Mouse (Mus musculus) kidney, embryonic 15.5 days (tissue): ENCODE measurements around the gene Tfb2m. TPM values are rescaled to one million over a fixed set of nuclear protein-coding genes. Genes with fewer than 3 reads are reported as not detected.

Source experiments
- ATAC-seq: fragments of 200-750 bp; cut with Nextera tagmentation; replicated peaks from 2 replicates; pipeline ENCODE4 v1.8.0; 2017; ENCODE audit warnings: moderate TSS enrichment; ENCODE audit not compliant: low FRiP score
- H3K27ac ChIP-seq: fragments of 300-500 bp; sonication (generic); 2 replicates; pipeline ENCODE4 v1.5.1; 2015; ENCODE audit warnings: mild to moderate bottlenecking, inconsistent platforms
- H3K27me3 ChIP-seq: fragments of 300-500 bp; sonication (generic); 2 replicates; pipeline ENCODE4 v1.6.1; 2015; ENCODE audit warnings: inconsistent platforms
- H3K36me3 ChIP-seq: fragments of 300-500 bp; sonication (generic); 2 replicates; pipeline ENCODE4 v1.6.1; 2015; ENCODE audit warnings: inconsistent platforms
- H3K4me1 ChIP-seq: fragments of 300-500 bp; sonication (generic); 2 replicates; pipeline ENCODE4 v1.6.1; 2015; ENCODE audit warnings: inconsistent platforms
- H3K4me2 ChIP-seq: fragments of 300-500 bp; sonication (generic); 2 replicates; pipeline ENCODE4 v1.6.1; 2015; ENCODE audit warnings: moderate library complexity, mild to moderate bottlenecking, inconsistent platforms
- H3K4me3 ChIP-seq: fragments of 300-500 bp; sonication (generic); replicated peaks from 2 replicates; pipeline ENCODE4 v1.5.1; 2015; ENCODE audit warnings: mild to moderate bottlenecking, inconsistent platforms
- H3K9ac ChIP-seq: fragments of 300-500 bp; sonication (generic); 2 replicates; pipeline ENCODE4 v1.6.1; 2015; ENCODE audit warnings: mild to moderate bottlenecking, inconsistent platforms
- H3K9me3 ChIP-seq: fragments of 300-500 bp; sonication (generic); replicated peaks from 2 replicates; pipeline ENCODE4 v1.6.1; 2016; ENCODE audit warnings: inconsistent platforms
- WGBS: fragments of 180-500 bp; shearing (Covaris S2); methylation state at CpG from one replicate; pipeline ENCODE4 v1.1.7; 2015; ENCODE audit warnings: mixed read lengths; 5-methylcytosine and 5-hydroxymethylcytosine counted together
- polyA plus RNA-seq: library from polyadenylated mRNA; unstranded; fragments of >200 nt; fragmentation: Nextera tagmentation; extraction: Ambion mirVana; gene quantifications from 2 replicates; pipeline ENCODE4 v1.2.1, GENCODE M21; 2015

Gene Tfb2m
- polyA plus RNA-seq, 1 experiment from 2014 or later: 29.2 TPM

- no peaks in the 10 kb centered on the region for H3K9me3 ChIP-seq
- ATAC-seq: no peak
- no peak overlapping the region for H3K27ac ChIP-seq
- H3K9ac ChIP-seq: no peak overlapping the region
- no peak overlapping the region for H3K4me2 ChIP-seq
- peaks cover 17% of the 10 kb centered on the region for H3K36me3 ChIP-seq
- WGBS: 79% methylated on average over 6 of the region's 6 CpGs
- H3K27me3 ChIP-seq: no peaks in the 10 kb centered on the region
- H3K4me1 ChIP-seq: peaks cover 19% of the 10 kb centered on the region
- H3K4me3 ChIP-seq: no peak overlapping the region
Measured at GRCm38 (mm10) chr1:179578625-179579024, 32.6 kb upstream of the Tfb2m start.

DNA sequence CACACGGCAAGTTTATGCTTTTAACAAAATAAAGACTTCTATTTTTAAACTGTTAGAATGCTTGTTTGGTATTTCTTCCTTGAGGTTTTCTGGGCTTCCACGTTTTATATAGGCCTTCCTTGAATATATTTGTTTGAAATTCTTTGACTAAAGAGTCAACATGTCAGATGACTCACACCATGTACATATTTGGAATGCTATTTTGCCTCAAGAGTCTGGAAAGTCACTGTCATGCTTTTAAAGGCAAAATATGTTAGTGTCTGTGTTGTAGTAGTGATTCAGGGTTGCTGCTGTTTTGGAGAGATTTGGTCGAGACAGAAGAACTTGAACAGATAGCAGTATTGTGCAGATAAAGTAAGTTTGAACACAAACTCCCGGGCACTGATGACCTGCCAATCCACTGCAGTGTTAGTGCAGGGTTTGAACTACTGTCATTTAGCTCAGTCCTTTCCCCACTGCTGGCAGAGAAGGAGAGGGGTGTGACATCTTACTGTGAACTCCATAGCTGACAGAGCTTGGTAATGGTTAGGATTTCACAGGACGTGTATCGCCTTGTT, 27.7 kb upstream of the Tfb2m start:
- no peak for ATAC-seq
- Histone ChIP-seq H3K27ac (peak overlapping the region; percentile 15), H3K9ac (no peak overlapping the region), H3K27me3 (no peaks in the 10 kb centered on the region), H3K4me3 (no peak overlapping the region), H3K4me2 (no peak overlapping the region), H3K9me3 (no peaks in the 10 kb centered on the region), H3K4me1 (peaks cover 17% of the 10 kb centered on the region), H3K36me3 (no peaks in the 10 kb centered on the region)
- WGBS: 62% methylated on average over 6 of the region's 6 CpGs

DNA sequence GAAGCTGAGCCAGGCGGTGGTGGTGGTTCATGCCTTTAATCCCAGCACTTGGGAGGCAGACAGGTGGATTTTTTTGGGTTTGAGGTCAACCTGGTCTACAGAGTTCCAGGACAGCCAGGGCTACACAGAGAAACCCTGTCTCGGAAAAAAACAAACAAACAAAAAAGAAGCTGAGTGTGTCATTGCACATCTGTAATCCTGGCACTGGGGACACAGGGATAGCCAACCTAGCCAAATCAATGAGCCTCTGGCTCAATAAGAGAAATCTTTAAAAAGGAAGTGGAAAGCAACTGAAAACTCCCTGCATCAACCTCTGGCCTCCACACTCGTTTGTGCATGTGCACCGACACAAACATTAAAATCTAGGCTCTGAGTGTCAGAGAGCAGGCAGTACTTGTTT, 25.6 kb upstream of the Tfb2m start:
- 80% methylated on average over 4 of the region's 4 CpGs for WGBS
- Histone ChIP-seq H3K9ac (no peak overlapping the region), H3K4me1 (peaks cover 21% of the 10 kb centered on the region), H3K4me3 (no peak overlapping the region), H3K4me2 (no peak overlapping the region), H3K36me3 (no peaks in the 10 kb centered on the region), H3K9me3 (no peaks in the 10 kb centered on the region), H3K27ac (no peak overlapping the region), H3K27me3 (no peaks in the 10 kb centered on the region)
- no peak for ATAC-seq

GRCm38 (mm10) chr1:179570482-179570881, 24.4 kb upstream of the Tfb2m start:
- 92% methylated on average over 1 of the region's 1 CpGs for WGBS
- Histone ChIP-seq H3K36me3 (no peaks in the 10 kb centered on the region), H3K4me2 (no peak overlapping the region), H3K4me3 (no peak overlapping the region), H3K9me3 (no peaks in the 10 kb centered on the region), H3K4me1 (peaks cover 21% of the 10 kb centered on the region), H3K27me3 (no peaks in the 10 kb centered on the region), H3K9ac (no peak overlapping the region), H3K27ac (no peak overlapping the region)
- no peak for ATAC-seq

DNA sequence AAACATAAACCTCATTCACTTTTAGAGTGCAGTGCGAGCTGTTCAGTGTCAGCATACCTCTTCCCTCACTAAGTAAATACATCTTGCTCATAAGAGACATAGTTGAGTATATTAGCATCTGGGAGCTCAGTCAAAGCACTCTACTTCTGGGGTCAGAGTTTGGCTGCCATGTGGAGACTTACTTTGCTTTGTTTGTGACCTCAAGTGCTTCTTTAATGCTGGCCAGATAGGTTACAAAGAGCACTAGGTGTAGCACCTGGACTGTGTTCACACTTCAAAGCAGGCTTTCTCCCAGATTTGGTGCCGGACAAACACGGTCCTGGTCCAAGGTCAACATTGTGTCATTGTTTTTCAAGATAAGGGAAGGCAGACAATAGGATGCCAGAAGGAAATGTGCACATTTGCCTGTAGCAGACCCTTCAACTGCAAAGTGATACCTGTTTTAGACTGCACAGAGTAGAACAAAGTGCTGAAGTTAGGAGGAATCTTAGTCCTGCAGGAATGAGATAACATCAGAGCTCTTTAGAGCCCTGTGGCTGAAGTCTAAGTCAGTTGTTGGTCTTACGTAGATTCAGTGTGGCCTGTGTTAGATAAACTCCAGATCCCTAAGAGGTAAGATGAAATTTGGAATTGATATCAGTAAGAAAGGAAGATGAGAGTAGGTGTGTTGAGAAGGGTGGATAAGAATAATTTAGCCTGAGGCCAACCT, 22.8 kb upstream of the Tfb2m start:
- no peak for ATAC-seq
- H3K4me3 ChIP-seq: no peak overlapping the region
- H3K4me1 ChIP-seq: peaks cover 18% of the 10 kb centered on the region
- H3K4me2 ChIP-seq: no peak overlapping the region
- H3K27ac ChIP-seq: no peak overlapping the region
- no peak overlapping the region for H3K9ac ChIP-seq
- 62% methylated on average over 4 of the region's 4 CpGs for WGBS
- no peaks in the 10 kb centered on the region for H3K27me3 ChIP-seq
- H3K36me3 ChIP-seq: no peaks in the 10 kb centered on the region
- no peaks in the 10 kb centered on the region for H3K9me3 ChIP-seq

GRCm38 (mm10) chr1:179567558-179567957, 21.5 kb upstream of the Tfb2m start:
- Histone ChIP-seq H3K9me3 (no peaks in the 10 kb centered on the region), H3K27ac (no peak overlapping the region), H3K9ac (no peak overlapping the region), H3K36me3 (no peaks in the 10 kb centered on the region), H3K4me2 (no peak overlapping the region), H3K4me1 (peaks cover 22% of the 10 kb centered on the region), H3K27me3 (no peaks in the 10 kb centered on the region), H3K4me3 (no peak overlapping the region)
- WGBS: 62% methylated on average over 7 of the region's 7 CpGs
- no peak for ATAC-seq

- no peaks in the 10 kb centered on the region for H3K36me3 ChIP-seq
- no peak overlapping the region for H3K4me2 ChIP-seq
- 0 out of 2 replicates have a peak overlapping the region, but pooled peaks have one; percentile 2 for H3K27ac ChIP-seq
- H3K4me3 ChIP-seq: no peak overlapping the region
- no peaks in the 10 kb centered on the region for H3K27me3 ChIP-seq
- no peak for ATAC-seq
- WGBS: 30% methylated on average over 5 of the region's 5 CpGs
- H3K9ac ChIP-seq: no peak overlapping the region
- peaks cover 32% of the 10 kb centered on the region for H3K4me1 ChIP-seq
- H3K9me3 ChIP-seq: no peaks in the 10 kb centered on the region
Measured at GRCm38 (mm10) chr1:179563926-179564325, 17.9 kb upstream of the Tfb2m start.

DNA sequence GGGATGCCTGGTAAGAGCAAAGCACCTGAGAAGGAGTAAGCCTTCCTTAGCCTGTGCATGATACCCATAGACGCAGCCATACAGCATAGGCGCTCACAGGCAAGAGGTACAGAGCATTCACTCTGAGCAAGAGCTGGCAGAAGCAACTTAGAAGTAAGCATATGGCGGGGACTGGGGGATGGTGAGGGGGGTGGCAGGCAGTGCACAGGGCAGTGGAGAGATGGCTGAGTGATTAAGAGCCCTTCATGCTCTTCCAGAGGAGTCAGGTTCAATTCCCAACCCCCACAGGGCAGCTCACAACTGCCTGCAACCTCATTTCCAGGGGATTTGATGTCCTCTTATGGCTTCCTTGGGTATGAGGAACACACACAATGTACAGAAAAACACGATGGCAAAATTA, 17.1 kb upstream of the Tfb2m start:
- no peaks in the 10 kb centered on the region for H3K27me3 ChIP-seq
- H3K36me3 ChIP-seq: no peaks in the 10 kb centered on the region
- H3K4me3 ChIP-seq: no peak overlapping the region
- H3K9me3 ChIP-seq: no peaks in the 10 kb centered on the region
- no peak overlapping the region for H3K27ac ChIP-seq
- 77% methylated on average over 4 of the region's 4 CpGs for WGBS
- no peak overlapping the region for H3K9ac ChIP-seq
- no peak for ATAC-seq
- H3K4me1 ChIP-seq: peaks cover 28% of the 10 kb centered on the region
- H3K4me2 ChIP-seq: no peak overlapping the region

- Histone ChIP-seq H3K27ac (no peak overlapping the region), H3K4me3 (no peak overlapping the region), H3K4me1 (peaks cover 25% of the 10 kb centered on the region), H3K36me3 (no peaks in the 10 kb centered on the region), H3K9me3 (no peaks in the 10 kb centered on the region), H3K27me3 (no peaks in the 10 kb centered on the region), H3K9ac (no peak overlapping the region), H3K4me2 (no peak overlapping the region)
- ATAC-seq: no peak
- WGBS: 74% methylated on average over 6 of the region's 6 CpGs
Measured at GRCm38 (mm10) chr1:179560845-179561430, 14.9 kb upstream of the Tfb2m start.

GRCm38 (mm10) chr1:179559446-179560194, 13.6 kb upstream of the Tfb2m start:
- no peaks in the 10 kb centered on the region for H3K36me3 ChIP-seq
- 0 out of 2 replicates have a peak overlapping the region, but pooled peaks have one; percentile 19 for H3K27ac ChIP-seq
- 59% methylated on average over 10 of the region's 11 CpGs for WGBS
- no peak overlapping the region for H3K4me3 ChIP-seq
- H3K4me2 ChIP-seq: no peak overlapping the region
- ATAC-seq: no peak
- H3K9ac ChIP-seq: no peak overlapping the region
- peaks cover 25% of the 10 kb centered on the region for H3K4me1 ChIP-seq
- H3K27me3 ChIP-seq: no peaks in the 10 kb centered on the region
- no peaks in the 10 kb centered on the region for H3K9me3 ChIP-seq

- Histone ChIP-seq H3K4me2 (no peak overlapping the region), H3K36me3 (no peaks in the 10 kb centered on the region), H3K27ac (no peak overlapping the region), H3K9ac (no peak overlapping the region), H3K9me3 (no peaks in the 10 kb centered on the region), H3K4me1 (0 out of 2 replicates have a peak, but pooled peaks cover 20% of the 10 kb centered on the region), H3K27me3 (no peaks in the 10 kb centered on the region), H3K4me3 (no peak overlapping the region)
- no peak for ATAC-seq
- 85% methylated on average over 3 of the region's 3 CpGs for WGBS
Measured at GRCm38 (mm10) chr1:179556921-179557320, 10.9 kb upstream of the Tfb2m start.

DNA sequence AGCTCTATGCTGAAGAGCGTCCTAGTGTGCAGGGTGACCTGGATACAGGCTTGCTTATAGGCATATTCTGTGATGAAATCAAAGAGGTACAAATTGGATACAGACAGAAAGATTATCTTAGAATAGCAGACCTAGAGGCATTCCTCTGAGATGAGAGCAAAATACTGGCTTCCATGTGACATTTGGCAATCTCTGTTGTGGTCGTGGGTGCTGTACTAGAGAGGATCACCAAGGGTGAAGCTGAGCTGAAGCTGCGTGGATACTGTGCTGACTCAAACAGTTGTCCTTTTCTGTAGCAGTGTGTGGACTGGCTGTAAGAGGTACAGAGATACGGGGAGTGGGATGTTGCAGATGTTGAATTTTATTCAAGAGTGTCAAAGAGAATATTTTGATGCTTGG, 7.9 kb upstream of the Tfb2m start:
- no peak overlapping the region for H3K4me2 ChIP-seq
- H3K9ac ChIP-seq: no peak overlapping the region
- H3K4me3 ChIP-seq: no peak overlapping the region
- H3K27me3 ChIP-seq: no peaks in the 10 kb centered on the region
- no peaks in the 10 kb centered on the region for H3K9me3 ChIP-seq
- H3K4me1 ChIP-seq: 0 out of 2 replicates have a peak, but pooled peaks cover 5% of the 10 kb centered on the region
- no peaks in the 10 kb centered on the region for H3K36me3 ChIP-seq
- WGBS: 74% methylated on average over 4 of the region's 4 CpGs
- ATAC-seq: no peak
- no peak overlapping the region for H3K27ac ChIP-seq
